Mouse (Mus musculus) heart, postnatal 4 days (tissue): Measurements from ENCODE around the gene Anxa9. TPM values are rescaled to one million over a fixed set of nuclear protein-coding genes. Genes with fewer than 3 reads are reported as not detected.

Experiments used
- DNase-seq: peaks from one replicate; pipeline ENCODE4 v3.0.0; 2021
- total RNA-seq, 2 experiments: library from RNA; stranded (reverse); gene quantifications; 2 replicates each; pipeline ENCODE4 v1.2.3; 2021

Anxa9 gene
- total RNA-seq, 2 experiments from 2014 or later: 0.14 to 0.24 TPM

- DNase-seq: no peak
These were observed 59.2 kb downstream of the Anxa9 start for GRCm38 (mm10) chr3:95247660-95248336.

- peak; percentile 53 for DNase-seq
These were observed 60.3 kb downstream of the Anxa9 start for GRCm38 (mm10) chr3:95246465-95247231.

Other genes with a start within 250 kb of the Anxa9 start
- 10 to 100 TPM; 30.9 to 33.7 TPM for gene Pip5k1a, start 200.2 kb downstream of the Anxa9 start, total RNA-seq
- gene Vps72, start 196.2 kb downstream of the Anxa9 start, total RNA-seq: 10 to 100 TPM; 48.4 to 51.8 TPM
- 1 to 10 TPM; 3.2 to 3.4 TPM for gene Tmod4, start 182.7 kb downstream of the Anxa9 start, total RNA-seq
- gene Scnm1, start 173.2 kb downstream of the Anxa9 start, total RNA-seq: 10 to 100 TPM; 33.9 to 34.2 TPM
- 1 to 10 TPM; 5.3 to 6.0 TPM for gene Lysmd1, start 173.1 kb downstream of the Anxa9 start, total RNA-seq
- gene Tnfaip8l2, start 164.8 kb downstream of the Anxa9 start, total RNA-seq: 1 to 10 TPM in 1 of 2 experiments, under 1 TPM in 1; 0.54 to 1.2 TPM
- 1 to 10 TPM; 7.5 to 8.1 TPM for gene Sema6c, start 146.7 kb downstream of the Anxa9 start, total RNA-seq
- 10 to 100 TPM; 16.1 to 16.2 TPM for gene Gabpb2, start 89.3 kb downstream of the Anxa9 start, total RNA-seq
- 10 to 100 TPM; 45.2 to 45.9 TPM for gene Cdc42se1, start 78.4 kb downstream of the Anxa9 start, total RNA-seq
- 1 to 10 TPM; 7.4 to 8.1 TPM for gene Mllt11, start 75.0 kb downstream of the Anxa9 start, total RNA-seq
- gene Gm128, start 65.6 kb downstream of the Anxa9 start, total RNA-seq: under 1 TPM in 1 of 2 experiments, not detected in 1; 0.14 TPM
- gene Bnipl, start 56.0 kb downstream of the Anxa9 start, total RNA-seq: not detected
- gene Mindy1, start 25.8 kb downstream of the Anxa9 start, total RNA-seq: 10 to 100 TPM; 23.1 to 28.0 TPM
- 10 to 100 TPM; 33.2 to 36.3 TPM for gene Prune1, start 25.1 kb downstream of the Anxa9 start, total RNA-seq
- 10 to 100 TPM; 67.2 to 69.6 TPM for gene Cers2, start 7.6 kb upstream of the Anxa9 start, total RNA-seq
- gene Setdb1, start 50.0 kb upstream of the Anxa9 start, total RNA-seq: 10 to 100 TPM; 18.3 to 19.2 TPM
- gene 4930558C23Rik, start 95.7 kb upstream of the Anxa9 start, total RNA-seq: not detected
- gene Arnt, start 127.2 kb upstream of the Anxa9 start, total RNA-seq: 10 to 100 TPM; 55.9 to 57.4 TPM
- 10 to 100 TPM; 17.0 to 17.9 TPM for gene Ctsk, start 192.1 kb upstream of the Anxa9 start, total RNA-seq
- gene Ctss, start 219.6 kb upstream of the Anxa9 start, total RNA-seq: 1 to 10 TPM; 6.5 to 9.0 TPM